Mouse (Mus musculus) neural tube, embryonic 11.5 days (tissue): Measurements from ENCODE around the gene Bcat1. TPM values are rescaled to one million over a fixed set of nuclear protein-coding genes. Genes with fewer than 3 reads are reported as not detected.
A peak's percentile ranks its signal among the peaks of the same experiment; 100 is the strongest.

Experiments
- ATAC-seq: fragments of 200-750 bp; cut with Nextera tagmentation; 2 replicates; pipeline ENCODE4 v1.8.0; 2017; ENCODE audit warnings: moderate number of reproducible peaks, mild to moderate bottlenecking, moderate TSS enrichment, moderate library complexity; ENCODE audit not compliant: insufficient read depth, low FRiP score, low TSS enrichment
- DNase-seq: peaks from one replicate; pipeline ENCODE4 v3.0.0-alpha.2; 2015; ENCODE audit warnings: low spot score
- H3K27ac ChIP-seq: fragments of 300-500 bp; sonication (generic); 2 replicates; pipeline ENCODE4 v1.5.1; 2014; ENCODE audit warnings: low read depth, mild to moderate bottlenecking, low read length
- H3K27me3 ChIP-seq: fragments of 300-500 bp; sonication (generic); 2 replicates; pipeline ENCODE4 v1.6.1; 2014; ENCODE audit warnings: mild to moderate bottlenecking, low read length, mixed read lengths; ENCODE audit not compliant: control insufficient read depth, insufficient read depth
- H3K36me3 ChIP-seq: fragments of 300-500 bp; sonication (generic); 2 replicates; pipeline ENCODE4 v1.6.1; 2014; ENCODE audit warnings: mild to moderate bottlenecking, low read length, moderate library complexity, mixed read lengths; ENCODE audit not compliant: control insufficient read depth, insufficient read depth
- H3K4me1 ChIP-seq: fragments of 300-500 bp; sonication (generic); 2 replicates; pipeline ENCODE4 v1.6.1; 2014; ENCODE audit warnings: low read length, mixed read lengths; ENCODE audit not compliant: control insufficient read depth, insufficient read depth
- H3K4me2 ChIP-seq: fragments of 300-500 bp; sonication (generic); 2 replicates; pipeline ENCODE4 v1.6.1; 2014; ENCODE audit warnings: low read depth, mild to moderate bottlenecking, moderate library complexity
- H3K4me3 ChIP-seq: fragments of 300-500 bp; sonication (generic); 2 replicates; pipeline ENCODE4 v1.5.1; 2014; ENCODE audit warnings: low read depth, low read length
- H3K9ac ChIP-seq: fragments of 300-500 bp; sonication (generic); 2 replicates; pipeline ENCODE4 v1.6.1; 2014; ENCODE audit warnings: mild to moderate bottlenecking, low read length
- H3K9me3 ChIP-seq: fragments of 300-500 bp; sonication (generic); 2 replicates; pipeline ENCODE4 v1.6.1; 2016; ENCODE audit warnings: low read length; ENCODE audit not compliant: control insufficient read depth
- WGBS: fragments of 180-500 bp; shearing (Covaris S2); extraction: QIAGEN DNeasy Blood & Tissue Kit; methylation state at CpG from one replicate; pipeline ENCODE4 v1.1.7; 2014; 5-methylcytosine and 5-hydroxymethylcytosine counted together
- polyA plus RNA-seq: library from polyadenylated mRNA; unstranded; fragments of >200 nt; fragmentation: Nextera tagmentation; extraction: Ambion mirVana; gene quantifications from 2 replicates; pipeline ENCODE4 v1.2.1, GENCODE M21; 2014

The Bcat1 gene
- polyA plus RNA-seq, result 112 and 114 TPM in 2 replicates

DNA sequence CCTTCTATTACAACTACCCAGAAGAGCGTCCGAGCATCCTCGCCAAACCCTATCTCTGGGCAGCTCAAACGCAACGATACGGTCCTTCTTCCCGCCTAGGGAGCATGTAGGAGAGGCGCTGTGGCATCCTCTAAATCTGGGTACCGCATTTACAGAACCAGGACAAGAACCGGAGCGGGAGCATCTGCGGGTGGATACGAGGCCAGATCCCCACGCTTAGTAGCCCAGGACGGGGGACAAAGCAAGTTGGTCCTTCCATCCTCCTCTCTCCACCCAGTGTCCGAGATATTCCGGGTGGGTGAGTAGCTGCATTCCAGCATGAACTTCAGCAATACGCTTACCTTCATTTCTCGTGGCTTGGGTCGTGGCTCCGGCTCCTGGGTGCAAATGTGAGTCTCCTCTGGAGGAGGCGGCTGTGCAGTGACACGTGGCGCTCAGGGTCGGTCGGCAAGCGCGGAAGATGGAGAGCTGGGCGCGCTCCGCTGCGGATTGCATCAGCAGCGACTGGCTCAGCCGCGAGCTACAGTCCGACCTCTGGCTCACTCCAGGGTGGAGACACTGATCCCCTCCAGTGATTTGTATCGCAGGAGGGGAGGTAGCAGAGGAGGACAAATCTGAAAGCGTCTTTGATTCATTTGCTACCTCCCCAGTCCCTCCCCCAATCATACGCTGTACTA is at the start of gene Bcat1:
Gene Bcat1 (minus strand): TSS at position 637 of the 677 bp plus-strand sequence.
- Histone ChIP-seq H3K4me3 (peak within 1 kb of the TSS; percentile 49), H3K9me3 (no peaks in the 10 kb centered on the region), H3K36me3 (no peaks in the 10 kb centered on the region), H3K4me1 (no peaks in the 10 kb centered on the region), H3K27me3 (no peaks in the 10 kb centered on the region), H3K27ac (no peak within 1 kb of the TSS), H3K9ac (peak within 1 kb of the TSS; percentile 71), H3K4me2 (peak within 1 kb of the TSS; percentile 78)
- peak; percentile 82 for DNase-seq
- WGBS, result under 1% methylated on average over 39 of the region's 39 CpGs
- ATAC-seq, result peak; percentile 80

DNA sequence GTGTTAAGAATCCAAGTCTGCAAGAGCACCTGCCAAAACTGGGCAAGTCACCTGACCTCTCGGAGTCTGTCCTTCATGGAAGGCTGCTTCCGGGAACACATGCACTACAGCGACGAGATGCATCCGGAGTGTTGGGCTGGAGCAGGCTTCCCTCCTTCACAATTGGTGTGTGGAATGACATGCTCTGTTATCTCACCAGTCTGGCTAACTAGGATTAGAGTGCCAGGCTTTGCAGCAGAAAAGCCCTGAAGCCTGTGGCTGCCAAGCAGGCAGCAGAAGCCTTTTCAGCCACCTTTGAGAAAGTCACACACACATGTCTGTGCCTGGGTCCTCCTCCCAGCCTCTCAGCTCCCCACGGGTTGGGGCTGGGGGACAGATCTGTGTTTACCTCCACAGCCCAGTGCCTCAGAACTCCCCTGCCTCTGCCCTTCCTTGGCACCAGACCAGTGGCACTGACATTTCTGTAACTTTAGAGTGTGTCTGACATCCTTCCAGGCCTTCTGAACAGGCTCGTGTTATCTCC is 49.7 kb upstream of the Bcat1 start:
- no peak overlapping the region for H3K4me2 ChIP-seq
- no peak overlapping the region for H3K4me3 ChIP-seq
- H3K27me3 ChIP-seq, result no peaks in the 10 kb centered on the region
- peaks cover 4% of the 10 kb centered on the region for H3K4me1 ChIP-seq
- 79% methylated on average over 7 of the region's 7 CpGs for WGBS
- no peaks in the 10 kb centered on the region for H3K9me3 ChIP-seq
- ATAC-seq (no peak), DNase-seq (no peak)
- H3K9ac ChIP-seq, result no peak overlapping the region
- no peaks in the 10 kb centered on the region for H3K36me3 ChIP-seq
- H3K27ac ChIP-seq, result no peak overlapping the region

DNA sequence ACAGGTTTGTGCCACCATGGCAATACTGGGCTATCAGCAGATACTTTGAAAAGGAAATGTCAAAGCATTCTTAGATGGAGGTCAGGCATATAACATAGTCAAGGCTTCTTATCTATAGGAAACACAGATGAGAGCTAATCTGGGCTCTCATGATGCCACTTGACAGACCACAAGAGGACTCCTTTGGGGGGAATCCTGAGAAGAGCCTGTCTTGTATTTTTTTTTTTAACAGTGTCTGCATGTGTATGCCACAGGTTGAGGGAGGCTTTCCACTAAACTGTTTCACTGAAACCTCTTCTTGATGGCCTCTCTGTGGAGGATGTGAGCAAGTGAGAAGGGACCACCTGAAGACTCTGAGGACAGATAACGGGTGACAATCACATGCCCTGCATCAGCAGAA is 48.6 kb upstream of the Bcat1 start:
- DNase-seq (no peak), ATAC-seq (no peak)
- H3K36me3 ChIP-seq, result no peaks in the 10 kb centered on the region
- H3K27ac ChIP-seq, result no peak overlapping the region
- H3K9ac ChIP-seq, result no peak overlapping the region
- H3K4me1 ChIP-seq, result peaks cover 4% of the 10 kb centered on the region
- H3K4me2 ChIP-seq, result no peak overlapping the region
- 82% methylated on average over 1 of the region's 1 CpGs for WGBS
- H3K9me3 ChIP-seq, result no peaks in the 10 kb centered on the region
- no peaks in the 10 kb centered on the region for H3K27me3 ChIP-seq
- no peak overlapping the region for H3K4me3 ChIP-seq

DNA sequence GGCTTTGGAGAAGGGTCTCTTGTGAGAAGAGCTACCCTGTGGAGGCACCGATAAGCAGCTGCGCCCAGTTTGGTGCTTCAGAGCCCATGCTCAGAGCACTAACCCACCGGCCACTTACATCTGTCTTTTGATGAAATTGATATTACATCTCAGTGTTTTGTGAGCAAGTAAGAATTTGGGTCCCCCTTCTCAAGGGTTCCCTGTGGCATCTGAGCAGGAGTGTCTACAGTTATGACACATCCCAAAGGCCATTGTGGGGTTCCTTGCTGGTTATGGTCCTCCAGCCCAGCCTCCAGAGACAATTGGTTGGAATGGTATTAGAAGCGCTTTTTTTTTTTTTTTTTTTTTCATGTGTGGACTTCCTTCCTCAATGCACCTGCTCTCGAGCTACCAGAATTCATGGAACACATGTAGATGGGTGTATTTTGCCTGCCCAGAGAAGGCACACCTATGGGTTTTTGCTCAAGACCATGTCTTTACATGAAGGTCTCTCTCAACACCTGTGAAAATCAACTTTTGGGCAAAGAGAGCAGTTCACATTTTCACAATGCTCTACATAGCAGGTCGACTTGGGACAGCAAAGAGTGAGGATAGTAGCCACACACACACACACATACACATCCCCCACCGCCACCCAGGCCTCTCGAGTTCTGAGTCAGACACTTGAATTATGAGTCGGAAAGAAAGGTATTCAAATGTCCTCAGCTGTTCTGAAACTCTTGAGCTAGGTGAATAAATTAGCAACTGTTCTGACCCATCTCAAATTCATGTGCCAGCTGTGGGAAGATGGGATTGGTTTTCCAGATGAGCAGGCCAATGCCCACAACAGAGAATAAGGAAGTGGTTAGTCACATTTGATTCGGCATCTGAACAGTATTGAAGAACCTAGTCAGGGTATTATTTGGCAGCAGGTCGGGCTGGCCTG is 47.4 kb upstream of the Bcat1 start:
- H3K9ac ChIP-seq, result no peak overlapping the region

DNA sequence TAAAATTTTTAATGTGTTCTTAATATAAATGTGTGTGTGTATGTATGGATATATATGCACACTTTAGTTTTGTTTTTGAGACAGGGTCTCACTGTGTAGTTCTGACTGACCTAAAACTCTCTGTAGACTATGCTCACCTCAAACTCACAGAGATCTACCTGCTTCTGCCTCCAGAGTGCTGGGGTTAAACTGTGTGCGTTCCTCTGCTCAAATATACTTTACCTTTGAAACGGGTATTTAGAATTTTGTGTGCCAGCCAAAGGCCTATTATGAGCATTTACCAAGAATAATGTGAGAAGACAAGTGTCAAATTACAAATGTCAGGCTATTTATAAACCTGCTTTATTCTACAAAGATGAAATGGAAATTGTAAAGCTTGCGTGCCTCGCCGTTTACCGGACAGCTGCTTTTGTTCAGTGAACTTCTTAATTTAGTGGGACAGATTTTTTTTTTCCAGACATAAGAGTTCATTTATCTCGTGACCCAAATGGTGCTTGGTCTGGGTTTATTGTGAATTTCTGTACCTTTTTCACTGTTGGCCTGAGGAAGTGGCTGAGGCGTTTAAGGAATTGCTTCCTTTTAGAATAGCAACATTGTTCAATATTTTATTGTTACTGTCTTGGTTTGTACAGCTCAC is 46.6 kb upstream of the Bcat1 start:
- no peak for ATAC-seq
- Histone ChIP-seq H3K9ac (no peak overlapping the region), H3K9me3 (no peaks in the 10 kb centered on the region), H3K36me3 (no peaks in the 10 kb centered on the region), H3K27ac (no peak overlapping the region), H3K27me3 (no peaks in the 10 kb centered on the region), H3K4me1 (peaks cover 4% of the 10 kb centered on the region), H3K4me3 (no peak overlapping the region), H3K4me2 (no peak overlapping the region)
- DNase-seq, result no peak
- WGBS, result 53% methylated on average over 8 of the region's 8 CpGs

More for the DNA sequence above, 47.4 kb upstream of the Bcat1 start:
- H3K27me3 ChIP-seq, result no peaks in the 10 kb centered on the region
- WGBS, result 75% methylated on average over 11 of the region's 11 CpGs
- H3K27ac ChIP-seq, result no peak overlapping the region
- H3K4me1 ChIP-seq, result peaks cover 4% of the 10 kb centered on the region
- H3K4me3 ChIP-seq, result no peak overlapping the region
- H3K36me3 ChIP-seq, result no peaks in the 10 kb centered on the region
- ATAC-seq (no peak), DNase-seq (no peak)
- H3K4me2 ChIP-seq, result no peak overlapping the region
- no peaks in the 10 kb centered on the region for H3K9me3 ChIP-seq

DNA sequence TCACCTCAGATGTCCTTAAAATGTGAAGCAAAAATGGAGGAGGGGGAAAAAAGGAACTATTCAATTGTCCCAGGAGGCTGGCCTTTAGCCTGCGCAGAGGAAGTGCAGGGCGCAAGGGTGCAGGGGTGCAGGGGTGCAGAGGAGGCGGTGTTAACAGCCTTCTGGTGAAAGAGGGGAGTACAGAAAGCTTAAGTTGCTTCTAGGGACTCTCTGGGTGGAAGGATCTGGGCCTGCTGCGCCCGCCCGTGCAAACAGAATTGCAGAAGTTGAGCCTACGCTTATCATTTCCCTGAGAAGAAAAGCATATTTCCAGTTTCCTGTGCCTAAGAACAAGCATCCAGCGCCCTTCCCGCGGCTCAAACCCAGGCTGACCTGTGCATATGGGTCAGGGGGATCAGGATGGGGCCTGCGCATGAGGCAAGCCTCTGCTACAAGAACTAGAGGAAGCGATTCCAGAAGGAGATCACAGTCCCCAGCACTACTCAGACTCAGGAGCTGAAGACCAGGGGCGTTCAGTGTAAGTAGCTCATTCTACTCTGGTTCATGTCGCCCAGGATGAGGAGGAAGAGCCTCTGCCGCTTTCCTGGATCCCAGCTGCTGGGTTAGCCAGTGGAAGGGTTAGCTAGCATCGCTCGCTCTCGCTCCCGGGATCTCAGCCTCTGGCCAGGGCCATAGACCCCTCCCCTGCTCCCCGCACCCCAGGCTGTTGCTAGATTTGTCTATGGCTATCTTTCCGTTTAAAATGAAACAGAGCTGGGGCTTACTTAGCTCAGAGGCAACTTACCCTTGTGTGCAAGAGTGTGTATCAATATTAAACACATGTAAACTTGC is 45.8 kb upstream of the Bcat1 start:
- peak; percentile 27 for DNase-seq
- WGBS, result 46% methylated on average over 21 of the region's 21 CpGs
- ATAC-seq, result no peak
- H3K4me2 ChIP-seq, result no peak overlapping the region
- H3K36me3 ChIP-seq, result no peaks in the 10 kb centered on the region
- H3K9me3 ChIP-seq, result no peaks in the 10 kb centered on the region
- peak overlapping the region; percentile 35; the same call in 1 of the 2 replicates for H3K9ac ChIP-seq
- no peak overlapping the region for H3K4me3 ChIP-seq
- H3K27ac ChIP-seq, result no peak overlapping the region
- H3K4me1 ChIP-seq, result peaks cover 7% of the 10 kb centered on the region
- no peaks in the 10 kb centered on the region for H3K27me3 ChIP-seq

DNA sequence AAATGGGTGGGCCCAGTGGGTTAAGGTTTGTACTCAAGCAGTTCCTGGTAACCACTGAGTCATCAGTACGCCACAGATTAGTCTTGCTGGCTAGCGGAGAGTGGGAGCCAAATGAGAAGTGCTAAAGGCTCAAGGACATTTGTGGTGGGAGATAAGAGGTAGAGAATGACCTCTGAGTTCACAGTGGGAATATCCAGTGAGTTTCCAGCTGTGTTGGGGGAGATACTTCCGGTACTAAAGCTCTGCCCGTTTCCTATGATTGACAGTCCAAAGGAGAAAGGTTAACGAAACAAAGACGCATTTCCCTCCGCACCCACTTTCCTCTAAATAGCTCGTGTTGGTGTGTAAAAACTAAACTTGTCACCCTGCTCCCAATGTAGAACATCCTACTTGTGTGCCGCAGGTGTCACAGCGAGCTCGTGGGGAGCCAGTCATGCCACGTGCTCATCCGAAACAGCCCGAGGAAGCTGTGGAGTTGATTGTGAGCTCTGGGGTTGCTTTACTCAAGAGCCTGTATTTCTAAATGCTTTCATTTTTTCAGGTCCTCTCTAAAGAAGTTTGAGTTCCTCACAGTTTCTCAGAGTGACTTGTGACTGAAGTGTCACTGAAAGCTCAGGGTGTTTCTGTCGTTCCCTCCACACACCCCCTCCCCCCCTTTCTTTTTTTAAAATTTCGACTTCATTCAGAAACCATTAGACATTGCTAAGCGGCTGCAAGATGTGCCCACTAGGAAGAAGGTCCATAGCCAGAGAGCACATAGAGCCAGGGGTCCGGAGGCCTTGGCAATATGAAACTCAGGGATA is 45.0 kb upstream of the Bcat1 start:
- H3K9me3 ChIP-seq, result no peaks in the 10 kb centered on the region
- H3K27me3 ChIP-seq, result no peaks in the 10 kb centered on the region
- 58% methylated on average over 18 of the region's 18 CpGs for WGBS
- H3K4me3 ChIP-seq, result no peak overlapping the region
- no peak for DNase-seq
- H3K9ac ChIP-seq, result no peak overlapping the region
- no peak overlapping the region for H3K4me2 ChIP-seq
- H3K27ac ChIP-seq, result no peak overlapping the region
- no peak for ATAC-seq
- H3K4me1 ChIP-seq, result peaks cover 9% of the 10 kb centered on the region
- no peaks in the 10 kb centered on the region for H3K36me3 ChIP-seq
